In genomic region chr14:99058959-99059586, GRCm38 (mm10) we compare ENCODE assay signal across 12 mouse cellular contexts. TPM values are rescaled to one million over a fixed set of nuclear protein-coding genes. Genes with fewer than 3 reads are reported as not detected.
DNase-seq lines count a peak whose midpoint lies in the region; ATAC-seq and TF ChIP-seq lines count a peak whose summit lies in the region.
"Had no signal": no experiment of that assay in that cellular context is flagged by ENCODE, and none has a peak within 500 bp of the region (broad histone marks: within the 10 kb centered on the region; RNA-seq: fewer than 3 reads in every experiment).

No protein-coding gene starts in this region.

- no peak overlapping the region for H3K4me2 ChIP-seq in forebrain, embryonic 13.5 days
- no peak overlapping the region for H3K4me2 ChIP-seq in forebrain, postnatal 0 days (ENCODE audit: low read depth)
- H3K4me2 ChIP-seq in kidney, embryonic 16.5 days (replicated peaks; ENCODE audit: low read depth, low read length), result no peak overlapping the region
- H3K4me2 ChIP-seq: stomach, embryonic 15.5 days had no signal

- no peak for TF ChIP-seq CTCF in forebrain, postnatal 0 days (IDR thresholded peaks at IDR 0.05; ENCODE audit: low read depth)

- no peaks in the 10 kb centered on the region for H3K4me1 ChIP-seq in forebrain, embryonic 13.5 days
- no peaks in the 10 kb centered on the region for H3K4me1 ChIP-seq in forebrain, postnatal 0 days (ENCODE audit: insufficient read depth)
- H3K4me1 ChIP-seq in kidney, embryonic 16.5 days (ENCODE audit: insufficient read depth, low read length), result no peaks in the 10 kb centered on the region
- H3K4me1 ChIP-seq: stomach, embryonic 15.5 days had no signal

- 86% methylated on average over 7 of the region's 7 CpGs for WGBS in forebrain, embryonic 13.5 days
- 75% methylated on average over 7 of the region's 7 CpGs for WGBS in forebrain, postnatal 0 days
- WGBS in kidney, embryonic 16.5 days, result 81% methylated on average over 7 of the region's 7 CpGs

- DNase-seq in forebrain, postnatal 0 days, result no peak
- DNase-seq in kidney, adult 11 months, result no peak
- peak; percentile 26 for DNase-seq in right cerebral cortex, postnatal 25 days
- DNase-seq in right cerebral cortex, postnatal 14 days, result no peak
- no peak for DNase-seq in ovary, postnatal 36 days (ENCODE audit: low spot score)
- DNase-seq in T-cell, adult 2 months (ENCODE audit: low spot score), result no peak
- DNase-seq: adrenal gland, postnatal 36 days; heart, postnatal 4 days; kidney, postnatal 14 days had no signal

- H3K27me3 ChIP-seq in forebrain, embryonic 13.5 days, result no peaks in the 10 kb centered on the region
- no peaks in the 10 kb centered on the region for H3K27me3 ChIP-seq in forebrain, postnatal 0 days (ENCODE audit: insufficient read depth, low read length)
- no peaks in the 10 kb centered on the region for H3K27me3 ChIP-seq in kidney, embryonic 16.5 days (ENCODE audit: insufficient read depth, low read length)
- H3K27me3 ChIP-seq: stomach, embryonic 15.5 days had no signal

- ATAC-seq in forebrain, embryonic 13.5 days, result 0 out of 2 replicates have a peak, but pooled peaks have one; percentile 51
- ATAC-seq in forebrain, postnatal 0 days, result no peak; the same call in 1 of the 2 replicates
- ATAC-seq in kidney, embryonic 16.5 days (ENCODE audit: low FRiP score, low TSS enrichment), result peak; percentile 86

- no peak overlapping the region for H3K27ac ChIP-seq in forebrain, embryonic 13.5 days
- H3K27ac ChIP-seq in forebrain, postnatal 0 days (ENCODE audit: low read depth, low read length), result no peak overlapping the region
- no peak overlapping the region for H3K27ac ChIP-seq in kidney, embryonic 16.5 days (ENCODE audit: low read length)
- H3K27ac ChIP-seq: stomach, embryonic 15.5 days had no signal

- H3K9me3 ChIP-seq in forebrain, embryonic 13.5 days (replicated peaks), result no peaks in the 10 kb centered on the region
- no peaks in the 10 kb centered on the region for H3K9me3 ChIP-seq in forebrain, postnatal 0 days (ENCODE audit: low read length)
- no peaks in the 10 kb centered on the region for H3K9me3 ChIP-seq in kidney, embryonic 16.5 days (ENCODE audit: low read length)
- H3K9me3 ChIP-seq: stomach, embryonic 15.5 days had no signal

- H3K9ac ChIP-seq in forebrain, embryonic 13.5 days, result no peak overlapping the region
- no peak overlapping the region for H3K9ac ChIP-seq in forebrain, postnatal 0 days
- no peak overlapping the region for H3K9ac ChIP-seq in kidney, embryonic 16.5 days (replicated peaks; ENCODE audit: low read length)
- H3K9ac ChIP-seq: stomach, embryonic 15.5 days had no signal

- no peak overlapping the region for H3K4me3 ChIP-seq in forebrain, embryonic 13.5 days
- no peak overlapping the region for H3K4me3 ChIP-seq in forebrain, postnatal 0 days (ENCODE audit: low read depth, low read length)
- no peak overlapping the region for H3K4me3 ChIP-seq in kidney, embryonic 16.5 days (ENCODE audit: low read length)
- H3K4me3 ChIP-seq: stomach, embryonic 15.5 days had no signal

- peaks cover 44% of the 10 kb centered on the region for H3K36me3 ChIP-seq in forebrain, embryonic 13.5 days (ENCODE audit: poor library complexity, severe bottlenecking)
- no peaks in the 10 kb centered on the region for H3K36me3 ChIP-seq in forebrain, postnatal 0 days (ENCODE audit: insufficient read depth)
- H3K36me3 ChIP-seq in kidney, embryonic 16.5 days (ENCODE audit: insufficient read depth, low read length), result peaks cover 58% of the 10 kb centered on the region

RNA-seq across cellular contexts. Expression of gene Bora, which starts 13.1 kb away (rescaled TPM):
- 48.2 and 50.4 TPM in 2 replicates for polyA plus RNA-seq in forebrain, embryonic 13.5 days (2015; fragmentation: Nextera tagmentation; extraction: Ambion mirVana)
- 3.7 and 4.2 TPM in 2 replicates for total RNA-seq in forebrain, postnatal 0 days (2014; rRNA removed)
- polyA plus RNA-seq in forebrain, postnatal 0 days (2015; fragmentation: Nextera tagmentation; extraction: Ambion mirVana), result 4.4 and 7.0 TPM in 2 replicates
- polyA plus RNA-seq in kidney, embryonic 16.5 days (2015; fragmentation: Nextera tagmentation; extraction: Ambion mirVana), result 66.0 and 83.6 TPM in 2 replicates

RNA-seq across cellular contexts. Expression of gene Mzt1, which starts 13.1 kb away (rescaled TPM):
- 131 and 146 TPM in 2 replicates for polyA plus RNA-seq in forebrain, embryonic 13.5 days (2015; fragmentation: Nextera tagmentation; extraction: Ambion mirVana)
- 131 and 133 TPM in 2 replicates for total RNA-seq in forebrain, postnatal 0 days (2014; rRNA removed)
- polyA plus RNA-seq in forebrain, postnatal 0 days (2015; fragmentation: Nextera tagmentation; extraction: Ambion mirVana), result 104 and 114 TPM in 2 replicates
- 64.9 and 73.1 TPM in 2 replicates for polyA plus RNA-seq in kidney, embryonic 16.5 days (2015; fragmentation: Nextera tagmentation; extraction: Ambion mirVana)

RNA-seq across cellular contexts. Expression of gene Pibf1, which starts 40.2 kb away (rescaled TPM):
- polyA plus RNA-seq in forebrain, embryonic 13.5 days (2015; fragmentation: Nextera tagmentation; extraction: Ambion mirVana), result 21.2 and 21.6 TPM in 2 replicates
- 18.8 and 20.6 TPM in 2 replicates for total RNA-seq in forebrain, postnatal 0 days (2014; rRNA removed)
- 9.3 and 12.6 TPM in 2 replicates for polyA plus RNA-seq in forebrain, postnatal 0 days (2015; fragmentation: Nextera tagmentation; extraction: Ambion mirVana)
- 18.4 and 20.3 TPM in 2 replicates for polyA plus RNA-seq in kidney, embryonic 16.5 days (2015; fragmentation: Nextera tagmentation; extraction: Ambion mirVana)

RNA-seq across cellular contexts. Expression of gene Dis3, which starts 40.5 kb away (rescaled TPM):
- 24.8 and 29.8 TPM in 2 replicates for polyA plus RNA-seq in forebrain, embryonic 13.5 days (2015; fragmentation: Nextera tagmentation; extraction: Ambion mirVana)
- total RNA-seq in forebrain, postnatal 0 days (2014; rRNA removed), result 25.3 and 28.0 TPM in 2 replicates
- polyA plus RNA-seq in forebrain, postnatal 0 days (2015; fragmentation: Nextera tagmentation; extraction: Ambion mirVana), result 22.5 and 26.3 TPM in 2 replicates
- polyA plus RNA-seq in kidney, embryonic 16.5 days (2015; fragmentation: Nextera tagmentation; extraction: Ambion mirVana), result 28.4 and 31.1 TPM in 2 replicates
